Mouse (Mus musculus) heart, adult 9 months (tissue): Measurements from ENCODE around the gene Lama2.

Experiments
- DNase-seq, 2 experiments: peaks; one replicate each; pipeline ENCODE4 v3.0.0; 2022; ENCODE audit warnings: low spot score in 2 of 2

Gene Lama2

DNA sequence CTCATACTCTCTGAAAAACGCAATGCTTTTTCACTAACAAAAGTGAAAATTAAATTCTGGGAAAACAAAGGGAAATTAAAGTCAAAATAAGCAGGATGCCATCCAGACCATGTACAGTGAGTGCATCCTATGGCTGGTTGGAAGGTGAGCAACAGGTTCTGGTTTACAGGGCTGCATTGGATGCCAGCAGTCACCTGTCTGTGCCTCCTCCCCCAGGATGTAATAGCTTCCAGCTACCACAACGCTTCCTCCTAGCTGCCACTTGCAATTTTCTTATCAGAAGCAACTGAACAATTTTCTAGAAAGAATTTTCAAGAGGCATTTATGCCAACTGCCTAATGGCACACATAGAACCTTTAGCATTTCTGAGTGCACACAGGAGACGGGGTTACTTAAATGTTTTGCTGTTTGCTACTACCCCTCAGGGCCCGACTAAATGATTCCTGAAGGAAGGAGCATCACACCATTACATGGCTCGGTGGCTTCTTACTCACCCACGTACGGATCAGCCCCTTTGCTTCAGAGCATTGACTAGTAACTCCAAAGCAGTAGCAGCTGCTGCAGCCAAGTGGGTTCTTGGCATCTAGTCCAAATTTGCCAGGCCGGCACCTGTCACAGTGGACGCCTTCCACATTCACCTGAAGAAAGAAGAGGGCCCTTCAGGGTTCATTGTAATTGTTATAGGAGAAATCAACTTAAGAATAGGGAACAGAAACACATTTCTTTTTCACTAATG lies 430.8 kb downstream of the Lama2 start:
- no peak for DNase-seq

GRCm38 (mm10) chr10:27184185-27184584 lies 435.4 kb downstream of the Lama2 start:
- no peak for DNase-seq

- DNase-seq = no peak
Measured at GRCm38 (mm10) chr10:27174271-27174670, 445.3 kb downstream of the Lama2 start.

- DNase-seq = no peak
Measured at GRCm38 (mm10) chr10:27164738-27165137, 454.8 kb downstream of the Lama2 start.

DNA sequence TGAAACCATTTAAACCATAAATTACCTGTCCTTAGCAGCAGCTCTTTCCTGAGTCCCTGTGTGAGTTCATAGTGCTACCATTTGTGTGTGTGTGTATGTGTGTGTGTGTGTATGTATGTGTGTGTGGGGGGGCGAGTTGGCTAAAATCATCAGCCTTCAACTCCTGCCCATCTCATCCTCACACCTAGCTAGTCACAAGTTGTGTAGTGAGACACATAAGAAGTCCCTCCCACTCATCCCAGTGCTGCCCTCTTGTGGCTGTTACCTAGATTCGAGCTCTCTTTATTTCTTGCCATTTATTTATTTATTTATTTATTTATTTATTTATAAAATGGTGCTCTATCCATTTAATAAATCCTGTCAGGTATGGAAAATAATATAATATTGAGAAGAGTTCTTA lies 457.2 kb downstream of the Lama2 start:
- DNase-seq = no peak

DNA sequence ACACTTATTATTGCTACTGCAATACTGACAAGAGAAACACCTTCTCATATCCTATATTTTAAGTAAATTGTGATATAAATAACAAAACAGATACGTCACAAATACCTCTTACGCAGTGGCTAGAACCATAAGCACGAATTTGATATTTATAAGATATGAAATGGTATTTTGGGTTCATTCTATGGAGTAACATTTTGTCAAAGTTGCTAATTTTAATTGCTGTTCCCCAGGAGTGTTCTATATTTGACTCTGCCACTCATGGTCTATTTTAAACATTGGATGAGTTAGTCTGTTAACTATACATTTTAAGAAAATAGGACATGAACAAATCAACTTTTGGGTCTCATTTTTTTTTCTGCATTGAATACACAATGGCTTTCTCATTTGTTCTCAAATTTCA lies 469.3 kb downstream of the Lama2 start:
- no peak for DNase-seq

- no peak for DNase-seq
Measured at GRCm38 (mm10) chr10:27140422-27140821, 479.1 kb downstream of the Lama2 start.

DNA sequence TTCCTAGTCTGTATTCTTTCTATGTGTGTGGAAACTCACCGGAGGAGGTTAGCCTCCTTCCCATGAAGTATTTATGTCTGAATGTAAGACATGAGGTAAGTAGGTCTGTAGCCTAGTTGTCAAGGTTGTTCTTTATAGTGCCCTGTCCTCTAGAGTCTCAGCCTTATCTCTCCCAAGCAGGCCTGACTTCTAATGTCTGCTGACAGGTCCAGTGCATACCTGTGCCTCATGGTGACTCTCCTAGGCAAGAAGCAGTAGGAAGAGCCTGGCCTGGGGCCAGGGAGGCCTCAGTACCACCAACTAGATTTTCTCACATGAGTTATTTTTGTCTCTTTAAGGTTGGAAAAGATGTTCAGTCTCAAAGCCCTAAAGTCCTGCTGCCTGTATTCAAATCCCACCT lies 483.8 kb downstream of the Lama2 start:
- DNase-seq = no peak

DNA sequence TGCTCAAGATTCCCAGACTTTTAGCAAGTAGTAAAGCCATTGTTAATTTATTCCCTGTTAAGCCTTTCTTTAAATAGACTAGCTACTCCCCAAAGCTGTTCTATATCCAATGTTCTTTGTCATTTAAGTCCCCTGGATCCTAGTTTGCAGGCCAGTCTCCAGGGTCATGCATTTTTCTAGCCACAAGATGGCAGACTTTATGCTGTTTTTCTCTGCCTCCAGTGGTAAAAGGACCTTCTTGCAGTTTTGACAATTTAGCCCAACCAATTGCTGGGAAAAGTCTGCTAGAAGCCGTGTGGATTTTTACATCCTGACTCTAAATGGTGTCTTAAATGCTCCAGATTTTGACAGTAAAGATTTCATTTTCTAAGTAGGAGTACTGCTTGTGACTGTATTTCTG lies 486.4 kb downstream of the Lama2 start:
- peak; percentile 6 to 31 for DNase-seq

DNA sequence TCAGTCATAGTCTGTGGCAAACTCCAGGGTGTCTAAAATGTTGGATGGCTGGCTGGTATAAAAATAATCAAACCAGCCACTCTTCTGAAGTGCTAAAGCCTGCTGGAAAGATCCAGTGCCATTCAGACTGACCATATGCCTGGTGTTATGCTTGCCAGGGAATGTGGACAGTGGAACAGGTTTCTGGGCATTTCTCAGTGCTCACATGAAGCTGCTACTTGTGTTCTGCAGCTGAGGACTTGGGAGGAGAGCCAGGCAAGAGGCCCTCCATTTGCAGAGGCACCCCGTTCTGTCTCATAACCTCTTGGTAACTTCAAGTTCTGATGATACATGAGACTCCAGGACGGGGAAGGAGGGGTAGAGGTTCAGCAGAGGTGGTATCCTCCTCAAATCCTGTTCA lies 492.1 kb downstream of the Lama2 start:
- peak; percentile 31 to 33 for DNase-seq

DNA sequence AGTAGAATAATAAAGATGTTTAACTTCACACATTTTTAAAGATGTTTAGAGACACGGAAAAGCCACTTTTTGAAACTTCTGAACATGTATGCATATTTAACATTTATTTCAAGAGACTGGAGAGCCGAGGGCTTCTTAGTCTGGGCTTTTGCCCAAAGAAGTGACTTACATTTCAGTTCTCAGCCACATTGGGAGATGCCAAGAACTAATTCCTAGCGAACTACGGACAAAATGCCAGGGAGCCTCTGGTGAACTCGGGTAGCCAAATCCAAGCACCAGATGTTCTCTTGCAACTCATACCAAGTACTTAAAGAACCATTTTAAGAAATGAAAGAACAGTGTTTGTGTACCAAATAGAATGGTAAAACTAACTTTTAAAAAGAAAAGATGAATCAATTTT lies 495.8 kb downstream of the Lama2 start:
- no peak for DNase-seq

DNA sequence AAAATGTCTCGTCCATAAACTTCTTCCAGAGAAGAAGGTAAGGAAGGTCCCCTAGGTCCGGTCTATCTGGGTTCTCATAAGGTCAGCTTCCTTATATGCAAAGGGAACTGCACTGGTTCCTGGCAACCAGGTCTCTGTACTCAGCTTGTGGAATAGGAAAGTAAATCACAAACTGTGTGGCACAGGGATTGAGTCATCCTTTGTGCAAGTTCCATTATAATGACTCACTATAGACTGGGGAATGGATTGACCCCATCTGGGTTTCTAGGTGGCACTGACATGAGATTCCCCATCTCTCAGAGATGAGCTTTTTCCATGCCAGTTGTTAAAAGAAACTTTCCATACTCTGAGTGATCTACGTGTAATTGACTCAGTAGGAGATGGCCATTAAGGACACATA lies 501.7 kb downstream of the Lama2 start:
- no peak for DNase-seq

- no peak for DNase-seq
Measured at GRCm38 (mm10) chr10:27116938-27117647, 502.5 kb downstream of the Lama2 start.

DNA sequence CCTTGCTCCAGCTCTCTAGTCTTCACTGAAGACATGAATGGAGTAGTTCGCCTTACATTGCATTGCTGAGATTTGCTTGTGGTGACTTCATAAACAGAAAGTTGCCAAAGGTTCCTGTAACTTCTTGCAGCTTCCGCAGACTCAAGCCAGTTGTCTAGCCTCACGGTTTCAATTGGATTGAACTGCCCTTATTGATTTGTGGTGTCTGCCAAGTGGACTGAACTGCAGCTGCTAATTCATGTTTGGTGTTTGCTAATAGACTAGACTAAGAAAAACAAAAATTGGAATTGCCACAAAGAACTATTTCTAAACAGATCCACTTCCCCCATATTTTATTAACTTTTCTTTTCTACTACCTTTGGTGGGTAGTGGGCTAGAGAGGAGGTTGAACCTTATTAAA lies 505.4 kb downstream of the Lama2 start:
- DNase-seq = no peak

DNA sequence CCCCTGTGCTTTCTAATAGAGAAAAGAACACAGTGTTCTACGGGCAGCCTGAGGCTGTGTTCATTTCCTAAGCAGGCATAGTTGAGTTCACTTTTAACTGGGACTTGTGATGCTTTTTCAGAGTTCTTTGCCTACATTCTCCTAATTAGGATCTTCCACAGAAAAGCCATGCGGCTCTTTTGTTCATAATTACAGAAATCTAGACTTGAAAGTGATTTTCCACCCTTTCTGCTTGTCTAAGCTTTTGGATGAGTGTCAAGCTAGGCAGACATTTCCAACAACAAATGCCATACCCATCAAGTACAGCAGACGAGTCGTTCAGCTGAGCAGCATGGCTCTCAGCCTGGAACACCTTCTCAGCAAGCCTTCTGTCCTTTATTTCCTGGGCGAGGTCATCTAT lies 515.7 kb downstream of the Lama2 start:
- no peak for DNase-seq

GRCm38 (mm10) chr10:27101800-27102353 lies 517.7 kb downstream of the Lama2 start:
- no peak for DNase-seq

DNA sequence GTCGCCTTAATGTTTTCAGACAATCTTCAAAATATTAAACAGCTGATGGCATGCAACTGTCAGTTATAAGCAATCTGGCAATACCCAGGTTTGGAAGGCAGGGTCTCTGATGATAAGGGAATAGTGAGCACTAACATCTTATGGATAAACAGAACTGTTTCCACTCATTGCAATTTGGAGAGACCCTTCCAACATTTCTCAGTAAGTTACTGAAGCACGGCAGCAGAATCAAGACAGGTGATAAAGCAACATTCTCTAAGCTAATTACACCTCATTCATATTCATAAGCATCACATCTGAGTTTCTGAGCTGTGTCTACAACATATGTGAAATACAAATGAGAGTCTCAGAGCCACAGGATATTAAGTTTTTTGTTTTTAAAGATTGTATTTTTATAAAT lies 542.4 kb downstream of the Lama2 start:
- no peak for DNase-seq

- no peak for DNase-seq
Measured at GRCm38 (mm10) chr10:27068794-27069435, 550.6 kb downstream of the Lama2 start.

DNA sequence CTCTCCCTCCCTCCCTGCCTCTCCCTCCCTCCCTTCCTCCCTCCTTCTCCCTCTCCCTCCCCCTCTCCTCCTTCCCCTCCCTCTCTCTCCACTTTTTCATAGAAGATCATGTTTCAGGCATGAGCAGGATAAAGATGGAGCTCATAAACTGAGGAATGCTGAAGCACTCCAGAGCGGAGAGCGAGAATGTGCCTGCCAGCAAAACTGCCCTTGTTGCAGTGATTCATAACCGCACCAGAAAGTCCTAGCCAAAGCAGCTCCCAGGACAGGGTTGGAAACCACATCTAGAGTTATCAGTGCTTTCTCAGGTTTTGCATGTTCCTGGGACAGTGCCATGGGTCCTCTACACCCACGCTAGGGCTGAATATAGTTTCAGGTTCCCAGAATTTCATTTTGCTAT lies 555.9 kb downstream of the Lama2 start:
- DNase-seq = peak; percentile 44 to 56

GRCm38 (mm10) chr10:27054488-27054887 lies 565.1 kb downstream of the Lama2 start:
- no peak for DNase-seq

GRCm38 (mm10) chr10:27047196-27047595 lies 572.4 kb downstream of the Lama2 start:
- DNase-seq = no peak

GRCm38 (mm10) chr10:27041812-27042211 lies 577.7 kb downstream of the Lama2 start:
- DNase-seq = no peak

DNA sequence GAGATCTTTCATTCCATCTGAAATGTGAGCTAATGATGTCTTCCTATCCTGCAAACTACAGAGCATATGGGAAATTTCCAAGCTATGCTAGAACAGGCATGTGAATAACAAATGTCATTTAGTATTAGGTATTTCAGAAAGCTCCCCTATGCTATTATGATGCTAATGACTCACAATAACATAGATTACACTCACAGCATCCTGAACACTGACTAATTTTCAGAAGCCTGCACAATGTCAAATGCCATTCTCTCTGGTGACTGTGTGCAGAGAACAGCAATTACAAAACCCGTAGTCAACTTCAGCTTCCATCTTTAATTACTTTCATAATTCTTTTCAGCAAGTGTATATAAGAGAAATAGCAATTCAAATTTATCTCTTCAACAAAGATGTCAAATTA lies 596.9 kb downstream of the Lama2 start:
- no peak for DNase-seq
